Mouse (Mus musculus) hindlimb bud, embryonic 11.5 days (tissue): Measurements from ENCODE around the gene Igf1.

ENCODE experiments used
- DNase-seq: peaks from one replicate; pipeline ENCODE4 v3.0.0-alpha.2; 2012; ENCODE audit warnings: low read depth, low spot score; ENCODE audit errors: extremely low spot score

Gene Igf1

GRCm38 (mm10) chr10:87858013-87858806 lies at the start of gene Igf1:
Gene Igf1, plus strand, starts transcription at chr10:87858265.
- no peak for DNase-seq

DNA sequence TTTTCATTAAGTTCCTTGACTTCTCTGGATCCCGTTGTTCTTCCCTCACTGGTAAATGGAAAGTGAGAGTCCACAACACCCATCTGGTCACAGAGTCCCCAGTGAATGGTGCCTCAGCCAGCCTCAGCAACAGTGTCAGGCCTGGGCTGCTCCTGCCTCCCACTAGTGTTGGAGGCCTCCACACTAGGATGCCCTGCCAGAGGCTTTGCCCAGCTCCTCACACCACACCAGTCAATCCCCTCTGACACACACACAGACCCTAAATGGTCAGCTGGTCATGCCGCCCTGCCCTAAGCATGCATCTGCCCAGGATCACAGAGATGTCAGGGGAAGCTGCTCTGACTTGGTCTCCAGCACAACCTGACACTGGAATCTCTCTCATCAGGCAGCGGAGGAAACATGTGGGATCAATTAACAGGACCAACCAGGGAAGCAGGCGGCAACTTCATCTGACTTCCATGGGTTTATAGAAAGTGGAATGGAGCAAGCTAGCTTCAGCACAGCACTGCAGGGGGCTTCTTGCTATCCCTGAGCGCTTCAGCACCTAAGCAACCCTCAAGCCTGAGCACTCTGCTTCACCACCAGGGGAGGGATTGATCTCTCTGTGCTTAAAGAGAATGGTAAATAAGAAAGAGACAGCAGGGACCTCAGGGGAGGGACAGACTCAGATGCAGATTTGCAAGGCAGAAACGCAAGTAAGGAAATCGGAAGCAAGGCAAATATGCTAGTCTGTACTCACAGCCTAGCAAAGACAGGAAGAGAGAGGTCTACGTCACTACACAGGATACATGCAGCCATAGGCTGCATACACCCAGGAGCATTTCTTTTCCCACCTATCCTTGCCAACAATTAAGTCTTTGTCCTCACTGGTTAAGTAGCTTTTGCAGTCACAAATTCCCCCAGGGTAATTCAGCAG lies 45.6 kb upstream of the Igf1 start:
- peak; percentile 83 for DNase-seq

DNA sequence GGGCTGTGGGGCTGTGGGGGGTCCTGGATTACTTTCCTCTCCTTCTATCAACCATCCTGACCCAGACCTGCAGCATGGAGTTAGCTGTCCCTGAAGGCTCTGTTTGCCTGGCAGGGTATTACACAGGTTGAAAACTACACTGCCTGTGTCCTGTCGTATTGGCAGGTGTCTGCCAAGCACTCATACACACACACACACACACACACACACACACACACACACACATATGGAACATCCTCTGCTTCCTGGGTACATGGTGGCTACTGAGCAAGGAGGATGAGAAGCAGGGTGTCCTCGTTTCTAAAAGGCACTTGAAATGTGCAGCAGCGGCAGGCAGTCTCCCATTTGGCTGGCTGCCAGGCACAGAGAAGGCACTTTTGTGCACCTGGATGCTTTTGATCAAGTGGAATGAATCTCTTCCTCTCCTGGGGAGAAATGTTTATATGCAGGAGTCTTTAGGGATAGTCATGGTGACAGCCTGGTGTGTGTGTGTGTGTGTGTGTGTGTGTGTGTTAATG lies 44.9 kb upstream of the Igf1 start:
- DNase-seq: no peak

- no peak for DNase-seq
Observed at GRCm38 (mm10) chr10:87816861-87817260, 41.2 kb upstream of the Igf1 start.

DNA sequence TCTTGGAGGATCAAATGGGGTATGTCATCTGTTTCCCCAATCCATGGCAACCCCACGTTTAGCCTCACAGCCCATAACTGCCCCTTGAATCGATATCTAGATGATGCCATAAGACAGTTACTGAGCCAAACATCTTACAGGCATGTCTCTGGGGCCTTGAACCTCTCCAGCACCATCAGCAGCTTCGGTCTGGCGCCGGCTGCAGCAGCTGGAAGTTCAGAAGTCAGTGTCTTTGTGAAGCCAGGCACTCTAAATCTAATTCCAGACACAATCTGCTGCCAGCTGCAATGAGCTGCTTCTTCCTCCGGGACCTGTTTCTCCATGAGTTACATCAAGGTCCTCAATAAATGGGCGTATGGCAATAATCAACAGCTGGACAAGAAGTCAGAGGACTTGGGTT lies 40.3 kb upstream of the Igf1 start:
- DNase-seq: no peak

GRCm38 (mm10) chr10:87821906-87822305 lies 36.2 kb upstream of the Igf1 start:
- DNase-seq: no peak

GRCm38 (mm10) chr10:87830012-87830411 lies 28.1 kb upstream of the Igf1 start:
- DNase-seq: no peak

- DNase-seq: no peak
Observed at GRCm38 (mm10) chr10:87830639-87831038, 27.4 kb upstream of the Igf1 start.

- no peak for DNase-seq
Observed at GRCm38 (mm10) chr10:87832101-87832500, 26.0 kb upstream of the Igf1 start.

DNA sequence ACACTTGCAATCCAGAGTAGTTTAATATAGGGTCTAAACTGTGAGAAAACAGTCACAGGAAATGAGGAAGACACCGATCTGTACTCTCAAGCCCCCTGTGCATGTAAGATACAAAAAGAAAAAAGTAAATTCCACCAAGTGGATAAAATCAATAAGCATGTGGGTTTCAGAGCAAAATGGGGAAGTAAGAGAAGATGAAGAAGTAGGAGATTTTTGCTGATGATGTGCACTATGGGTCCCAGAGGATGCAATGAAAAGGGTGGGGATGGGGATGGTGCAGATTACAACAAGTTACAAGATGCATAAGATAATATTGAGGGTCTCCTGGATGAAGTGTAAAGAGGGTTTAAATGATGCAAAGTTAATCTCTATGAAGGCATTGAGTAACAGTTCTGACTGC lies 18.6 kb upstream of the Igf1 start:
- DNase-seq: no peak

DNA sequence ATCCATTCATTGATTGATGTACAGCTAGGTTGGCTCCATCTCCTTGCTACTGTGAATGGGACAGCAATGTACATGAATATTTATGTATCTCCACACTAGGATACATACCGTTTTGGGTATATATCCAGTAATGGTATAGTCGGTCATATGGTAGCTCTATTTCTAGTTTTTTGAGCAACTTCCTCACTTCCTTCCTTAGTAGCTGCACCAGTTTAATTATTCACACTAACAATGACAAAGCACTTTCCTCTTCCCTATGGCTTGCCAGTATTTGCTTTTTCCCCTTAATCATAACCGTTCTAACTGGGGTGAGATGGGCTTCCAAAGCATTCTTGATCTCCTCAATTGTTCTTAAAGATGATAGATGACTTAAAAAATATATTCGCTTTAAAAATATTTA lies 15.6 kb upstream of the Igf1 start:
- no peak for DNase-seq

- no peak for DNase-seq
Observed at GRCm38 (mm10) chr10:87844917-87845552, 13.0 kb upstream of the Igf1 start.

DNA sequence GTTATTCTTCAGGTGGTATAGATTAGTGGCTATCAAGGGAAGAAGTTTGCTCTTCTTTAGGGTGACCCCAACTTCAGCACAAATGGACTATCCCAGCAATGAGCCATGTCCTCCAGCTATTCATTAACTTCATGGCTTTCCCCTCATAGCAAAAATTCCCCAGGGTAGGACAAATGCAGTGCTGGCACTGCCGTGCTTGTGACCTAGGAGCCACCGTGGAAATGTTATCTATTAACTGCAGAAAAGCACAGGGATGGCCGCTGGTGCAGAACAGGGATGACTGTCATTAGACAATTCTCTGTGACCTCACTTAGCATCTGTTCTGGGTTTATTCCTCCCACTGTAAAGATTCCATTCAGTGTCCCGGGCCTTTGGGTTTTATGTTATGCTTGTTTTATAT lies 10.2 kb upstream of the Igf1 start:
- no peak for DNase-seq

GRCm38 (mm10) chr10:87848419-87848818 lies 9.6 kb upstream of the Igf1 start:
- no peak for DNase-seq

DNA sequence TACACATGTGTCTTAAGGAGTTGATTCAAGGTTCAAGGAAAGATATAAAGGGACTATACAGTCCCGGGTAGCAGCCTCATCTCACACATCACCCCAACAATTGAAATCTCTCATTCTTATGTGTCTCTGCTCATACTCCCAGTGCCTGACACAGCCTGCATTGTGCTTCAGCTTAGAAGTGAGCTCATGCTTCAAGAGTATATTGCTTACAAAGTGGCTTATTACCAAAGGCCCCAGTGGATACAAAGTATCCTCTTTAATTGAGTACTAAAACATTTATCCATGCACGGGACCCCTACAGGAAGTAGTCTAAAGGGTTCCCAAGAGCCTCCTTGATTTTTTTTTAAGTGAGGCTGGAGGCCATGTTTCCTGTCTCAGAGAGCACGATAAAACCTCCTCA lies 6.6 kb upstream of the Igf1 start:
- no peak for DNase-seq

GRCm38 (mm10) chr10:87854408-87854807 lies 3.7 kb upstream of the Igf1 start:
- no peak for DNase-seq

- DNase-seq: no peak
Observed at GRCm38 (mm10) chr10:87855423-87856122, 2.5 kb upstream of the Igf1 start.

- no peak for DNase-seq
Observed at GRCm38 (mm10) chr10:87857215-87857955, 680 bp upstream of the Igf1 start.

GRCm38 (mm10) chr10:87858939-87859338 lies 874 bp downstream of the Igf1 start:
- no peak for DNase-seq

DNA sequence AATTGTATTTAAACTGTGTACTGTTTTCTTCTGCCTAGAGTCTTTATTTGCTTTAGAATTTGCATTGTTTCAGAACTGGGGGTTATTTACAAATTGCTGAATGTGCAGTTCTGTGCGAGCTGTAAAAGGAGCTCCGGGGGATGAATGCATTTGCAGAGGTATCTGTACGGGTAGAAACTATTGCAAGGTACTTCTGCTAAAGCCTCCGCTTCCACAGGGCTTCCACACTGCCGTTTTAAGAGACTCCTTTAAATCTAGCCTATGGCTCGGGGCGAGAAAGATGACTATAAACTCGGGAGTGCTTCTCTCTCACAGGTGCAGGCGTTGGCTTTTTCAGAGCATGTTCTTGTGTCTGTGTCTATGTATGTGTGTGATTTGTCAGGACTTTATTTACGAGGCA lies 1.4 kb downstream of the Igf1 start:
- DNase-seq: no peak
